In genomic region chr14:33175059-33175821, GRCm38 (mm10) we compare ENCODE assay signal across 16 mouse cellular contexts. TPM values are rescaled to one million over a fixed set of nuclear protein-coding genes. Genes with fewer than 3 reads are reported as not detected.
DNase-seq lines count a peak whose midpoint lies in the region; ATAC-seq and TF ChIP-seq lines count a peak whose summit lies in the region.
"Had no signal": no experiment of that assay in that cellular context is flagged by ENCODE, and none has a peak within 500 bp of the region (broad histone marks: within the 10 kb centered on the region; RNA-seq: fewer than 3 reads in every experiment).

No protein-coding gene starts in this region.

- 84% methylated on average over 4 of the region's 4 CpGs for WGBS in forebrain, embryonic 10.5 days
- WGBS in lung, postnatal 0 days = 67% methylated on average over 4 of the region's 4 CpGs
- WGBS in forebrain, postnatal 0 days = 70% methylated on average over 4 of the region's 4 CpGs

- H3K9ac ChIP-seq in lung, postnatal 0 days (replicated peaks; ENCODE audit: low read depth) = no peak overlapping the region
- no peak overlapping the region for H3K9ac ChIP-seq in forebrain, postnatal 0 days
- H3K9ac ChIP-seq: liver, embryonic 13.5 days had no signal

- intact Hi-C loops in heart, postnatal 25 days (cut with DNase I) = no loop called here

- peaks cover 35% of the 10 kb centered on the region for H3K4me1 ChIP-seq in bone marrow macrophage, adult 2 months (ENCODE audit: control insufficient read depth, insufficient read depth, low read length)
- H3K4me1 ChIP-seq in forebrain, embryonic 10.5 days = no peaks in the 10 kb centered on the region
- no peaks in the 10 kb centered on the region for H3K4me1 ChIP-seq in lung, postnatal 0 days (ENCODE audit: insufficient read depth, low read depth, low read length)
- no peaks in the 10 kb centered on the region for H3K4me1 ChIP-seq in forebrain, postnatal 0 days (ENCODE audit: insufficient read depth)
- H3K4me1 ChIP-seq: limb, embryonic 10.5 days; liver, embryonic 13.5 days; midbrain, embryonic 10.5 days had no signal

- TF ChIP-seq EP300 in lung, postnatal 0 days (IDR thresholded peaks at IDR 0.05) = no peak

- H3K4me3 ChIP-seq in bone marrow macrophage, adult 2 months (ENCODE audit: insufficient read depth, low read length) = no peak overlapping the region
- no peak overlapping the region for H3K4me3 ChIP-seq in forebrain, embryonic 10.5 days
- no peak overlapping the region for H3K4me3 ChIP-seq in lung, postnatal 0 days (ENCODE audit: low read depth, low read length)
- H3K4me3 ChIP-seq in forebrain, postnatal 0 days (ENCODE audit: low read depth, low read length) = no peak overlapping the region
- H3K4me3 ChIP-seq: limb, embryonic 10.5 days; liver, embryonic 13.5 days; midbrain, embryonic 10.5 days had no signal

- no peak overlapping the region for H3K4me2 ChIP-seq in lung, postnatal 0 days (replicated peaks; ENCODE audit: low read depth, low read length)
- no peak overlapping the region for H3K4me2 ChIP-seq in forebrain, postnatal 0 days (ENCODE audit: low read depth)
- H3K4me2 ChIP-seq: liver, embryonic 13.5 days had no signal

- H3K27ac ChIP-seq in bone marrow macrophage, adult 2 months (ENCODE audit: insufficient read depth, low read depth, low read length) = 0 out of 2 replicates have a peak overlapping the region, but pooled peaks have one; percentile 13
- H3K27ac ChIP-seq in forebrain, embryonic 10.5 days = no peak overlapping the region
- no peak overlapping the region for H3K27ac ChIP-seq in lung, postnatal 0 days (ENCODE audit: low read length)
- no peak overlapping the region for H3K27ac ChIP-seq in forebrain, postnatal 0 days (ENCODE audit: low read depth, low read length)
- H3K27ac ChIP-seq: limb, embryonic 10.5 days; liver, embryonic 13.5 days; midbrain, embryonic 10.5 days had no signal

- H3K36me3 ChIP-seq in forebrain, embryonic 10.5 days (replicated peaks) = no peaks in the 10 kb centered on the region
- no peaks in the 10 kb centered on the region for H3K36me3 ChIP-seq in lung, postnatal 0 days (ENCODE audit: insufficient read depth, low read length)
- H3K36me3 ChIP-seq in forebrain, postnatal 0 days (ENCODE audit: insufficient read depth) = no peaks in the 10 kb centered on the region
- H3K36me3 ChIP-seq: G1E; limb, embryonic 10.5 days; liver, embryonic 13.5 days; midbrain, embryonic 10.5 days had no signal

- no peaks in the 10 kb centered on the region for H3K9me3 ChIP-seq in forebrain, embryonic 10.5 days
- no peaks in the 10 kb centered on the region for H3K9me3 ChIP-seq in lung, postnatal 0 days (ENCODE audit: low read length)
- H3K9me3 ChIP-seq in forebrain, postnatal 0 days (ENCODE audit: low read length) = no peaks in the 10 kb centered on the region
- H3K9me3 ChIP-seq: limb, embryonic 10.5 days; liver, embryonic 13.5 days; midbrain, embryonic 10.5 days had no signal

- no peaks in the 10 kb centered on the region for H3K27me3 ChIP-seq in forebrain, embryonic 10.5 days (ENCODE audit: poor library complexity, severe bottlenecking)
- H3K27me3 ChIP-seq in lung, postnatal 0 days (replicated peaks; ENCODE audit: insufficient read depth, low read length) = no peaks in the 10 kb centered on the region
- H3K27me3 ChIP-seq in forebrain, postnatal 0 days (ENCODE audit: insufficient read depth, low read length) = no peaks in the 10 kb centered on the region
- H3K27me3 ChIP-seq: liver, embryonic 13.5 days had no signal

- no peak for TF ChIP-seq CTCF in bone marrow macrophage, adult 2 months (IDR thresholded peaks at IDR 0.05; ENCODE audit: low read depth, low read length)
- no peak for TF ChIP-seq CTCF in lung, postnatal 0 days (IDR thresholded peaks at IDR 0.05)
- TF ChIP-seq CTCF in forebrain, postnatal 0 days (IDR thresholded peaks at IDR 0.05; ENCODE audit: low read depth) = no peak

- no peak for TF ChIP-seq POLR2A in bone marrow macrophage, adult 2 months (IDR thresholded peaks at IDR 0.05; ENCODE audit: borderline replicate concordance, low read depth, low read length)

- peak; percentile 50 to 51 for DNase-seq in heart, adult 18-20 months
- DNase-seq in heart, postnatal 25 days (ENCODE audit: low spot score) = no peak
- DNase-seq in cerebellum, postnatal 14 days = peak; percentile 75 to 79
- DNase-seq in heart, postnatal 4 days = peak; percentile 29
- no peak for DNase-seq in forebrain, embryonic 10.5 days (ENCODE audit: extremely low spot score, low spot score)
- DNase-seq in lung, postnatal 0 days (ENCODE audit: low spot score) = no peak
- DNase-seq in forebrain, postnatal 0 days = no peak
- DNase-seq: adrenal gland, postnatal 10 days; gastrocnemius, postnatal 25 days; kidney, adult 2 months; liver, embryonic 13.5 days had no signal

- ATAC-seq in lung, postnatal 0 days = no peak
- no peak for ATAC-seq in forebrain, postnatal 0 days

RNA-seq across cellular contexts. Expression of gene Wdfy4, which starts 10.1 kb away (rescaled TPM):
- 1 to 10 TPM; 4.0 to 7.5 TPM for total RNA-seq in heart, adult 18-20 months (2021)
- 1 to 10 TPM; 2.3 to 2.7 TPM for total RNA-seq in heart, postnatal 25 days (2021)
- polyA plus RNA-seq in bone marrow macrophage, adult 2 months (2012; ENCODE audit: insufficient read depth, insufficient read length, missing spikeins) = 39.7 and 40.3 TPM in 2 replicates
- total RNA-seq in heart, postnatal 4 days (2021) = 1 to 10 TPM; 2.2 TPM
- 0.18 and 0.45 TPM in 2 replicates for polyA plus RNA-seq in forebrain, embryonic 10.5 days (2016; fragmentation: Nextera tagmentation; extraction: Ambion mirVana)
- 0.90 and 0.98 TPM in 2 replicates for polyA plus RNA-seq in lung, postnatal 0 days (2015; fragmentation: Nextera tagmentation; extraction: Ambion mirVana)
- total RNA-seq in forebrain, postnatal 0 days (2014; rRNA removed) = 0.52 and 0.54 TPM in 2 replicates
- 0.06 and 0.33 TPM in 2 replicates for polyA plus RNA-seq in forebrain, postnatal 0 days (2015; fragmentation: Nextera tagmentation; extraction: Ambion mirVana)
- total RNA-seq: G1E had no signal

RNA-seq across cellular contexts. Expression of gene Arhgap22, which starts 38.6 kb away (rescaled TPM):
- 1 to 10 TPM; 1.2 to 2.0 TPM for total RNA-seq in heart, adult 18-20 months (2021)
- total RNA-seq in heart, postnatal 25 days (2021) = 1 to 10 TPM; 1.5 to 2.1 TPM
- polyA plus RNA-seq in bone marrow macrophage, adult 2 months (2012; ENCODE audit: insufficient read depth, insufficient read length, missing spikeins) = 39.5 and 39.6 TPM in 2 replicates
- total RNA-seq in heart, postnatal 4 days (2021) = 1 to 10 TPM; 2.1 to 3.0 TPM
- polyA plus RNA-seq in forebrain, embryonic 10.5 days (2016; fragmentation: Nextera tagmentation; extraction: Ambion mirVana) = 2.3 and 2.5 TPM in 2 replicates
- polyA plus RNA-seq in lung, postnatal 0 days (2015; fragmentation: Nextera tagmentation; extraction: Ambion mirVana) = 29.5 and 30.2 TPM in 2 replicates
- total RNA-seq in forebrain, postnatal 0 days (2014; rRNA removed) = 1.8 and 3.3 TPM in 2 replicates
- polyA plus RNA-seq in forebrain, postnatal 0 days (2015; fragmentation: Nextera tagmentation; extraction: Ambion mirVana) = 2.2 and 3.9 TPM in 2 replicates
- total RNA-seq: hematopoietic stem cell, adult 5-6 weeks had no signal
- polyA plus RNA-seq: G1E had no signal

Comparison
In these comparisons a context has a peak if more than half of its experiments do, and no peak if none do; other contexts are left out.
1. DNase-seq: peak in heart, adult 18-20 months (2 of 2), cerebellum, postnatal 14 days (2 of 2) and heart, postnatal 4 days (single experiment); none in heart, postnatal 25 days (single experiment), forebrain, embryonic 10.5 days (single experiment), lung, postnatal 0 days (single experiment) and forebrain, postnatal 0 days (single experiment).